ENCODE assay signal across 22 mouse cellular contexts in the genomic region with DNA sequence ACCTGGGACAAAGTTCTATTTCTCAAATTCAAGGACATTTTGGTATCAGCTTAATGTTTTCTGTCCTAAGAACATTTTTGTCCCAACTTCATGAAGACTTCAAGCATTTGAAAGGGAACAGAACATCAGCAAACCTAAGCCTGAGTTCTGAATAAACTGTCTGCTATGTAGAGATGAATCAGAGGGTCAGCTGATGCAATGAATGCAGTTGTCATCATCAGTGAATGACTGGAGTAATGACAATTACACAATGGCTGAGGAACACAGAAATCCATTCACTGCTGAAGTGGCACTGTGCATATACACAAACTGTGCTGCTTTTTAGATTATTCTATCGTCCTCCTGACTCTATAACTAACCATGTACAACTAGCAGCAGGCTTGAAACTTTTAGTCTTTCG. TPM values are rescaled to one million over a fixed set of nuclear protein-coding genes. Genes with fewer than 3 reads are reported as not detected.
DNase-seq lines count a peak whose midpoint lies in the region; ATAC-seq and TF ChIP-seq lines count a peak whose summit lies in the region.
"Had no signal": no experiment of that assay in that cellular context is flagged by ENCODE, and none has a peak within 500 bp of the region (broad histone marks: within the 10 kb centered on the region; RNA-seq: fewer than 3 reads in every experiment).

No protein-coding gene starts in this region.

- CTCF ChIA-PET in Patski (lab: Charles Lee), result no interaction called here

- POLR2A ChIA-PET in Patski (lab: Charles Lee), result no interaction called here

- H3K9me3 ChIP-seq in liver, postnatal 0 days (ENCODE audit: low read length), result no peaks in the 10 kb centered on the region
- H3K9me3 ChIP-seq: embryonic facial prominence, embryonic 12.5 days; forebrain, embryonic 13.5 days; hindbrain, embryonic 15.5 days had no signal

- TF ChIP-seq EP300 in liver, postnatal 0 days (IDR thresholded peaks at IDR 0.05; ENCODE audit: low read depth), result no peak

- H3K27me3 ChIP-seq in Patski (no peaks in the 10 kb centered on the region), myocyte (ENCODE audit: control insufficient read depth, insufficient read depth, insufficient read length) (no peaks in the 10 kb centered on the region)
- no peaks in the 10 kb centered on the region for H3K27me3 ChIP-seq in liver, postnatal 0 days (ENCODE audit: insufficient read depth, low read length)
- H3K27me3 ChIP-seq: embryonic facial prominence, embryonic 12.5 days; forebrain, embryonic 13.5 days; heart, embryonic 13.5 days; hindbrain, embryonic 15.5 days had no signal

- WGBS in liver, postnatal 0 days (ENCODE audit: insufficient replicate concordance), result 70% methylated on average over 2 of the region's 2 CpGs

- no peak overlapping the region for H3K4me2 ChIP-seq in myocyte (ENCODE audit: low read depth)
- H3K4me2 ChIP-seq in liver, postnatal 0 days (ENCODE audit: low read depth, low read length), result no peak overlapping the region
- H3K4me2 ChIP-seq: embryonic facial prominence, embryonic 12.5 days; forebrain, embryonic 13.5 days; heart, embryonic 13.5 days; hindbrain, embryonic 15.5 days had no signal

- TF ChIP-seq POLR2A in myocyte (IDR thresholded peaks at IDR 0.05; ENCODE audit: insufficient read length, low read depth), result no peak

- H3K79me2 ChIP-seq in myocyte (ENCODE audit: control insufficient read depth, insufficient read depth), result no peaks in the 10 kb centered on the region

- no peak overlapping the region for H3K9ac ChIP-seq in liver, postnatal 0 days (replicated peaks)
- H3K9ac ChIP-seq: embryonic facial prominence, embryonic 12.5 days; forebrain, embryonic 13.5 days; forebrain, postnatal 0 days; heart, embryonic 13.5 days; hindbrain, embryonic 15.5 days had no signal

- TF ChIP-seq CTCF in Patski (IDR thresholded peaks at IDR 0.05), result no peak
- no peak for TF ChIP-seq CTCF in liver, postnatal 0 days (IDR thresholded peaks at IDR 0.05; ENCODE audit: low read depth)

- in situ Hi-C loops in Patski (cut with MboI; ENCODE audit: low pct_unique_long_range_greater_than_20kb), result no loop called here

- no peak overlapping the region for H3K27ac ChIP-seq in liver, postnatal 0 days (ENCODE audit: low read depth)
- H3K27ac ChIP-seq: embryonic facial prominence, embryonic 12.5 days; forebrain, embryonic 13.5 days; heart, embryonic 13.5 days; hindbrain, embryonic 15.5 days had no signal

- H3ac ChIP-seq in myocyte (ENCODE audit: control insufficient read depth, insufficient read length), result no peak overlapping the region

- no peaks in the 10 kb centered on the region for H3K4me1 ChIP-seq in liver, postnatal 0 days (ENCODE audit: insufficient read depth)
- H3K4me1 ChIP-seq: embryonic facial prominence, embryonic 12.5 days; forebrain, embryonic 13.5 days; heart, embryonic 13.5 days; hindbrain, embryonic 15.5 days had no signal

- H3K4me3 ChIP-seq in myocyte, result no peak overlapping the region
- H3K4me3 ChIP-seq in liver, postnatal 0 days (ENCODE audit: low read depth, low read length), result no peak overlapping the region
- H3K4me3 ChIP-seq: embryonic facial prominence, embryonic 12.5 days; forebrain, embryonic 13.5 days; heart, embryonic 13.5 days; hindbrain, embryonic 15.5 days had no signal

- no peak for DNase-seq in frontal cortex, adult 2 months (ENCODE audit: extremely low spot score in 1 of 2, low spot score in 1 of 2)
- no peak for DNase-seq in Patski (ENCODE audit: low read depth, low spot score)
- no peak for DNase-seq in urinary bladder, postnatal 4 days (ENCODE audit: low spot score in 2 of 2)
- DNase-seq in liver, postnatal 0 days, result no peak
- DNase-seq: cerebellum, adult 11-12 months; cerebellum, adult 9-10 months; cerebellum, postnatal 25 days; forebrain, postnatal 0 days; gastrocnemius, postnatal 36 days; heart, adult 11 months; heart, postnatal 36 days had no signal

- no peaks in the 10 kb centered on the region for H3K36me3 ChIP-seq in myocyte (ENCODE audit: control insufficient read depth, insufficient read depth)
- no peaks in the 10 kb centered on the region for H3K36me3 ChIP-seq in liver, postnatal 0 days (replicated peaks; ENCODE audit: insufficient read depth, low read length)
- H3K36me3 ChIP-seq: embryonic facial prominence, embryonic 12.5 days; heart, embryonic 13.5 days; hindbrain, embryonic 15.5 days had no signal

- ATAC-seq in frontal cortex, adult (ENCODE audit: low TSS enrichment), result peak; percentile 38; the same call in 1 of the 2 replicates
- ATAC-seq in Patski, result peak; percentile 51
- no peak for ATAC-seq in liver, postnatal 0 days
- ATAC-seq: forebrain, embryonic 13.5 days; forebrain, postnatal 0 days; intestine, embryonic 16.5 days had no signal

TF ChIP-seq in myocyte, 11 proteins besides CTCF, POLR2A, EP300 and RAD21:
- TF ChIP-seq MAX (IDR thresholded peaks at IDR 0.05; ENCODE audit: low read depth) (no peak), CEBPB (IDR thresholded peaks at IDR 0.05; ENCODE audit: insufficient read depth, poor library complexity, severe bottlenecking) (peak; percentile 58; the same call in 1 of the 2 replicates), USF1 (IDR thresholded peaks at IDR 0.05; ENCODE audit: low read depth) (peak; percentile 30)
TF ChIP-seq in myocyte: peak in this region for 2.

RNA-seq across cellular contexts. Expression of gene Gm11114, which starts 38.5 kb away (rescaled TPM):
- polyA plus RNA-seq in frontal cortex, adult 2 months (2012; rRNA removed), result not detected in 2 replicates
- polyA plus RNA-seq in Patski (2021) (not detected), myocyte (2012; fragmentation: generic; extraction: Trizol) (not detected)
- not detected in 2 replicates for polyA plus RNA-seq in liver, postnatal 0 days (2015; fragmentation: Nextera tagmentation; extraction: Ambion mirVana)
- polyA plus RNA-seq: C2C12; cortical plate, adult 2 months; embryonic facial prominence, embryonic 12.5 days; forebrain, embryonic 13.5 days; forebrain, postnatal 0 days; heart, embryonic 13.5 days; heart, postnatal 0 days; hindbrain, embryonic 11.5 days; hindbrain, embryonic 15.5 days; intestine, embryonic 16.5 days had no signal

RNA-seq across cellular contexts. Expression of gene Tent5a, which starts 53.0 kb away (rescaled TPM):
- polyA plus RNA-seq in frontal cortex, adult 2 months (2012; rRNA removed), result 2.1 and 2.2 TPM in 2 replicates
- polyA plus RNA-seq in Patski (2021) (1.5 TPM), myocyte (2012; fragmentation: generic; extraction: Trizol) (0.78 TPM)
- polyA plus RNA-seq in liver, postnatal 0 days (2015; fragmentation: Nextera tagmentation; extraction: Ambion mirVana), result 16.2 and 22.3 TPM in 2 replicates
